Mouse (Mus musculus) thymus, adult 2 months (tissue): ENCODE data around the gene Pard6b. TPM values are rescaled to one million over a fixed set of nuclear protein-coding genes. Genes with fewer than 3 reads are reported as not detected.

Experiments
- DNase-seq: peaks from one replicate; pipeline ENCODE4 v3.0.0; 2021
- H3K27ac ChIP-seq: fragments of 200-500 bp; 2 replicates; pipeline ENCODE4 v1.5.1; 2012; ENCODE audit warnings: low read length, control low read depth; ENCODE audit not compliant: control insufficient read depth, insufficient read depth
- H3K27me3 ChIP-seq: fragments of 200-500 bp; 2 replicates; pipeline ENCODE4 v1.6.1; 2012; ENCODE audit warnings: mild to moderate bottlenecking, low read length, moderate library complexity, mixed read lengths; ENCODE audit not compliant: control insufficient read depth, insufficient read depth
- H3K36me3 ChIP-seq: fragments of 200-500 bp; 2 replicates; pipeline ENCODE4 v1.6.1; 2012; ENCODE audit warnings: mild to moderate bottlenecking, low read length, moderate library complexity; ENCODE audit not compliant: control insufficient read depth, insufficient read depth
- H3K4me1 ChIP-seq: fragments of 200-500 bp; replicated peaks from 2 replicates; pipeline ENCODE4 v1.6.1; 2012; ENCODE audit warnings: low read length; ENCODE audit not compliant: control insufficient read depth, insufficient read depth
- H3K4me3 ChIP-seq: fragments of 200-500 bp; 2 replicates; pipeline ENCODE4 v1.5.1; 2012; ENCODE audit warnings: mild to moderate bottlenecking, low read length, control low read depth, moderate library complexity; ENCODE audit not compliant: control insufficient read depth, insufficient read depth
- CTCF ChIP-seq: fragments of 200-500 bp; IDR thresholded peaks from 2 replicates; pipeline ENCODE4 v1.5.1; 2012; ENCODE audit warnings: mild to moderate bottlenecking, control low read depth, low read length, moderate library complexity, borderline replicate concordance; ENCODE audit not compliant: control insufficient read depth, poor library complexity, insufficient read depth; ENCODE audit errors: extremely low read depth
- POLR2A ChIP-seq: fragments of 200-500 bp; IDR thresholded peaks from 2 replicates; pipeline ENCODE4 v1.6.1; 2012; ENCODE audit warnings: mild to moderate bottlenecking, low read length, control low read depth, moderate library complexity; ENCODE audit not compliant: control insufficient read depth, poor library complexity, insufficient read depth; ENCODE audit errors: extremely low read depth
- WGBS: fragments of 180-500 bp; shearing (Covaris S2); methylation state at CpG from one replicate; pipeline ENCODE4 v1.1.7; 2018; 5-methylcytosine and 5-hydroxymethylcytosine counted together
- polyA plus RNA-seq: library from polyadenylated mRNA; depleted of rRNA; stranded (reverse); fragments of >200 nt; gene quantifications from 2 replicates; pipeline ENCODE4 v1.2.3, GENCODE M21; 2012

The Pard6b gene
- polyA plus RNA-seq, 1 experiment, result 4.2 TPM

GRCm38 (mm10) chr2:168081933-168082306 is 1.1 kb downstream of the Pard6b start:
- Histone ChIP-seq H3K27me3 (peaks cover 5% of the 10 kb centered on the region), H3K36me3 (no peaks in the 10 kb centered on the region), H3K4me3 (peak overlapping the region; percentile 58), H3K4me1 (peaks cover 14% of the 10 kb centered on the region), H3K27ac (no peak overlapping the region)
- no peak for TF ChIP-seq CTCF
- no peak for DNase-seq
- 6% methylated on average over 14 of the region's 14 CpGs for WGBS

- 64% methylated on average over 2 of the region's 2 CpGs for WGBS
- H3K27me3 ChIP-seq, result peaks cover 5% of the 10 kb centered on the region
- TF ChIP-seq POLR2A (no peak), CTCF (no peak)
- peaks cover 14% of the 10 kb centered on the region for H3K4me1 ChIP-seq
- H3K4me3 ChIP-seq, result no peak overlapping the region
- no peaks in the 10 kb centered on the region for H3K36me3 ChIP-seq
- no peak overlapping the region for H3K27ac ChIP-seq
- DNase-seq, result no peak
Observed at GRCm38 (mm10) chr2:168083593-168083992, 2.8 kb downstream of the Pard6b start.

- Histone ChIP-seq H3K4me3 (no peak overlapping the region), H3K27me3 (peaks cover 5% of the 10 kb centered on the region), H3K4me1 (peaks cover 14% of the 10 kb centered on the region), H3K27ac (no peak overlapping the region), H3K36me3 (no peaks in the 10 kb centered on the region)
- whole genome bisulfite sequencing, result 96% methylated on average over 7 of the region's 7 CpGs
- TF ChIP-seq CTCF, result no peak
- TF ChIP-seq POLR2A, result no peak
- no peak for DNase-seq
Observed at GRCm38 (mm10) chr2:168084228-168084627, 3.4 kb downstream of the Pard6b start.

GRCm38 (mm10) chr2:168085621-168086265 is 4.9 kb downstream of the Pard6b start:
- TF ChIP-seq POLR2A, result no peak
- TF ChIP-seq CTCF, result no peak
- DNase-seq, result no peak
- Histone ChIP-seq H3K27ac (no peak overlapping the region), H3K4me3 (no peak overlapping the region), H3K36me3 (no peaks in the 10 kb centered on the region), H3K4me1 (peaks cover 8% of the 10 kb centered on the region; the same call in 1 of the 2 replicates), H3K27me3 (peaks cover 5% of the 10 kb centered on the region)
- 90% methylated on average over 10 of the region's 10 CpGs for WGBS

- Histone ChIP-seq H3K36me3 (no peaks in the 10 kb centered on the region), H3K4me3 (no peak overlapping the region), H3K27me3 (peaks cover 3% of the 10 kb centered on the region), H3K4me1 (peaks cover 6% of the 10 kb centered on the region; the same call in 1 of the 2 replicates), H3K27ac (no peak overlapping the region)
- TF ChIP-seq CTCF (no peak), POLR2A (no peak)
- DNase-seq, result no peak
- 89% methylated on average over 6 of the region's 6 CpGs for WGBS
Observed at GRCm38 (mm10) chr2:168086318-168086717, 5.5 kb downstream of the Pard6b start.

GRCm38 (mm10) chr2:168086839-168087238 is 6.0 kb downstream of the Pard6b start:
- no peak overlapping the region for H3K27ac ChIP-seq

GRCm38 (mm10) chr2:168091560-168091959 is 10.8 kb downstream of the Pard6b start:
- H3K4me3 ChIP-seq, result no peak overlapping the region
- 93% methylated on average over 11 of the region's 11 CpGs for WGBS
- H3K27me3 ChIP-seq, result no peaks in the 10 kb centered on the region
- TF ChIP-seq CTCF (no peak), POLR2A (no peak)
- H3K4me1 ChIP-seq, result no peaks in the 10 kb centered on the region
- H3K36me3 ChIP-seq, result no peaks in the 10 kb centered on the region
- DNase-seq, result no peak
- H3K27ac ChIP-seq, result no peak overlapping the region

More at GRCm38 (mm10) chr2:168086839-168087238, 6.0 kb downstream of the Pard6b start:
- no peak overlapping the region for H3K4me3 ChIP-seq
- WGBS, result 89% methylated on average over 9 of the region's 9 CpGs
- TF ChIP-seq POLR2A (no peak), CTCF (no peak)
- DNase-seq, result no peak
- H3K36me3 ChIP-seq, result no peaks in the 10 kb centered on the region
- no peaks in the 10 kb centered on the region; the same call in none of the 2 replicates for H3K27me3 ChIP-seq
- 0 out of 2 replicates have a peak, but pooled peaks cover 1% of the 10 kb centered on the region for H3K4me1 ChIP-seq
